ENCODE assay signal across 13 mouse cellular contexts in genomic region chr11:4228463-4228862, GRCm38 (mm10). TPM values are rescaled to one million over a fixed set of nuclear protein-coding genes. Genes with fewer than 3 reads are reported as not detected.
DNase-seq lines count a peak whose midpoint lies in the region; ATAC-seq and TF ChIP-seq lines count a peak whose summit lies in the region.
"Had no signal": no experiment of that assay in that cellular context is flagged by ENCODE, and none has a peak within 500 bp of the region (broad histone marks: within the 10 kb centered on the region; RNA-seq: fewer than 3 reads in every experiment).

No protein-coding gene starts in this region.

- 0 out of 2 replicates have a peak, but pooled peaks have one; percentile 59 for ATAC-seq in hindbrain, embryonic 15.5 days (ENCODE audit: low FRiP score, low read depth)
- no peak for ATAC-seq in hindbrain, embryonic 12.5 days (ENCODE audit: low FRiP score)
- no peak for ATAC-seq in megakaryocyte-erythroid progenitor cell, adult 5-6 weeks (replicated peaks; ENCODE audit: low FRiP score, low TSS enrichment, poor library complexity, severe bottlenecking)
- ATAC-seq: midbrain, embryonic 16.5 days had no signal

- WGBS in hindbrain, embryonic 15.5 days = 41% methylated on average over 8 of the region's 8 CpGs
- 45% methylated on average over 8 of the region's 8 CpGs for WGBS in hindbrain, embryonic 12.5 days

- H3ac ChIP-seq in C2C12 (ENCODE audit: control insufficient read depth, insufficient read length, low read depth) = no peak overlapping the region

- no peaks in the 10 kb centered on the region for H3K27me3 ChIP-seq in hindbrain, embryonic 15.5 days
- no peaks in the 10 kb centered on the region for H3K27me3 ChIP-seq in hindbrain, embryonic 12.5 days
- H3K27me3 ChIP-seq in C2C12 (ENCODE audit: control insufficient read depth, insufficient read depth, insufficient read length) = no peaks in the 10 kb centered on the region
- H3K27me3 ChIP-seq: embryonic facial prominence, embryonic 12.5 days had no signal

- no peak overlapping the region for H3K4me2 ChIP-seq in hindbrain, embryonic 15.5 days
- H3K4me2 ChIP-seq in hindbrain, embryonic 12.5 days (replicated peaks) = no peak overlapping the region
- H3K4me2 ChIP-seq: embryonic facial prominence, embryonic 12.5 days had no signal

- no peaks in the 10 kb centered on the region for H3K79me3 ChIP-seq in C2C12 (ENCODE audit: low read depth)

- no peak overlapping the region for H3K4me3 ChIP-seq in hindbrain, embryonic 15.5 days
- H3K4me3 ChIP-seq in hindbrain, embryonic 12.5 days = no peak overlapping the region
- no peak overlapping the region for H3K4me3 ChIP-seq in C2C12 (ENCODE audit: insufficient read depth, poor library complexity, severe bottlenecking)
- H3K4me3 ChIP-seq: embryonic facial prominence, embryonic 12.5 days had no signal

- H3K27ac ChIP-seq in hindbrain, embryonic 15.5 days (replicated peaks) = no peak overlapping the region
- no peak overlapping the region for H3K27ac ChIP-seq in hindbrain, embryonic 12.5 days
- H3K27ac ChIP-seq: embryonic facial prominence, embryonic 12.5 days had no signal

- intact Hi-C loops in left cerebral cortex, postnatal 36 days (cut with DNase I) = no loop called here

- no peaks in the 10 kb centered on the region for H3K4me1 ChIP-seq in hindbrain, embryonic 15.5 days (replicated peaks)
- no peaks in the 10 kb centered on the region for H3K4me1 ChIP-seq in hindbrain, embryonic 12.5 days
- H3K4me1 ChIP-seq: embryonic facial prominence, embryonic 12.5 days had no signal

- H3K9me3 ChIP-seq in hindbrain, embryonic 15.5 days = no peaks in the 10 kb centered on the region
- no peaks in the 10 kb centered on the region for H3K9me3 ChIP-seq in hindbrain, embryonic 12.5 days (replicated peaks)
- H3K9me3 ChIP-seq: embryonic facial prominence, embryonic 12.5 days had no signal

- H3K9ac ChIP-seq in hindbrain, embryonic 15.5 days = no peak overlapping the region
- H3K9ac ChIP-seq in hindbrain, embryonic 12.5 days = no peak overlapping the region
- H3K9ac ChIP-seq: embryonic facial prominence, embryonic 12.5 days had no signal

- TF ChIP-seq CTCF in C2C12 (IDR thresholded peaks at IDR 0.05; ENCODE audit: control insufficient read depth, insufficient read depth, insufficient read length) = no peak

- H3K79me2 ChIP-seq in C2C12 (ENCODE audit: control insufficient read depth, insufficient read depth) = no peaks in the 10 kb centered on the region

- no peaks in the 10 kb centered on the region for H3K36me3 ChIP-seq in hindbrain, embryonic 15.5 days
- H3K36me3 ChIP-seq in hindbrain, embryonic 12.5 days = no peaks in the 10 kb centered on the region
- H3K36me3 ChIP-seq in C2C12 (ENCODE audit: control insufficient read depth, insufficient read depth) = no peaks in the 10 kb centered on the region
- H3K36me3 ChIP-seq: embryonic facial prominence, embryonic 12.5 days had no signal

- peak; percentile 79 for DNase-seq in adrenal gland, postnatal 14 days
- DNase-seq in cerebellum, postnatal 25 days = peak; percentile 88 to 89
- DNase-seq in MN1 (ENCODE audit: low spot score) = no peak
- no peak for DNase-seq in left cerebral cortex, postnatal 36 days (ENCODE audit: low spot score in 2 of 2)
- DNase-seq: kidney, adult 18-20 months; layer of hippocampus, postnatal 36 days had no signal

TF ChIP-seq in C2C12, 6 proteins besides CTCF, POLR2A, EP300 and RAD21:
- TF ChIP-seq USF1 (IDR thresholded peaks at IDR 0.05; ENCODE audit: low read depth) (peak; percentile 10), MYOD1 (IDR thresholded peaks at IDR 0.05; ENCODE audit: control insufficient read depth, insufficient read length, low read depth) (no peak), CEBPB (IDR thresholded peaks at IDR 0.05; ENCODE audit: low read depth) (no peak)

RNA-seq across cellular contexts. Expression of gene Osm, which starts 7.8 kb away (rescaled TPM):
- not detected in 2 replicates for polyA plus RNA-seq in hindbrain, embryonic 15.5 days (2015; fragmentation: Nextera tagmentation; extraction: Ambion mirVana)
- not detected in 2 replicates for polyA plus RNA-seq in hindbrain, embryonic 12.5 days (2016; fragmentation: Nextera tagmentation; extraction: Ambion mirVana)
- polyA plus RNA-seq in C2C12 (2012; fragmentation: generic; extraction: Trizol) = not detected
- total RNA-seq in adrenal gland, postnatal 14 days (2021) = 0.41 TPM in 1 of 2 replicates, not detected in the other
- 3.3 and 5.6 TPM in 2 replicates for total RNA-seq in megakaryocyte-erythroid progenitor cell, adult 5-6 weeks (2014; fragmentation: Nextera tagmentation)
- total RNA-seq in megakaryocyte-erythroid progenitor cell, adult 5-6 weeks (2017) = 5.3 and 7.2 TPM in 2 replicates
- total RNA-seq in left cerebral cortex, postnatal 36 days (2021) = not detected
- total RNA-seq: layer of hippocampus, postnatal 36 days had no signal
- polyA plus RNA-seq: embryonic facial prominence, embryonic 12.5 days had no signal

RNA-seq across cellular contexts. Expression of gene Castor1, which starts 10.4 kb away (rescaled TPM):
- polyA plus RNA-seq in hindbrain, embryonic 15.5 days (2015; fragmentation: Nextera tagmentation; extraction: Ambion mirVana) = 4.6 and 5.3 TPM in 2 replicates
- 3.1 and 3.6 TPM in 2 replicates for polyA plus RNA-seq in hindbrain, embryonic 12.5 days (2016; fragmentation: Nextera tagmentation; extraction: Ambion mirVana)
- 1.5 TPM for polyA plus RNA-seq in C2C12 (2012; fragmentation: generic; extraction: Trizol)
- 6.1 and 8.5 TPM in 2 replicates for total RNA-seq in adrenal gland, postnatal 14 days (2021)
- 1.2 TPM in 1 of 2 replicates, not detected in the other for total RNA-seq in megakaryocyte-erythroid progenitor cell, adult 5-6 weeks (2014; fragmentation: Nextera tagmentation)
- 0.15 TPM in 1 of 2 replicates, not detected in the other for total RNA-seq in megakaryocyte-erythroid progenitor cell, adult 5-6 weeks (2017)
- 1 to 10 TPM; 4.3 to 5.3 TPM for total RNA-seq in left cerebral cortex, postnatal 36 days (2021)

RNA-seq across cellular contexts. Expression of gene Lif, which starts 28.9 kb away (rescaled TPM):
- 0.08 TPM in 1 of 2 replicates, not detected in the other for polyA plus RNA-seq in hindbrain, embryonic 15.5 days (2015; fragmentation: Nextera tagmentation; extraction: Ambion mirVana)
- polyA plus RNA-seq in hindbrain, embryonic 12.5 days (2016; fragmentation: Nextera tagmentation; extraction: Ambion mirVana) = not detected in 2 replicates
- 1.0 TPM for polyA plus RNA-seq in C2C12 (2012; fragmentation: generic; extraction: Trizol)
- 0.44 and 0.90 TPM in 2 replicates for total RNA-seq in adrenal gland, postnatal 14 days (2021)
- not detected in 2 replicates for total RNA-seq in megakaryocyte-erythroid progenitor cell, adult 5-6 weeks (2014; fragmentation: Nextera tagmentation)
- 0.30 and 0.33 TPM in 2 replicates for total RNA-seq in megakaryocyte-erythroid progenitor cell, adult 5-6 weeks (2017)
- under 1 TPM; 0.48 to 0.79 TPM for total RNA-seq in left cerebral cortex, postnatal 36 days (2021)
- polyA plus RNA-seq: liver, embryonic 16.5 days had no signal

RNA-seq across cellular contexts. Expression of gene Tbc1d10a, which starts 41.9 kb away (rescaled TPM):
- 36.3 and 38.1 TPM in 2 replicates for polyA plus RNA-seq in hindbrain, embryonic 15.5 days (2015; fragmentation: Nextera tagmentation; extraction: Ambion mirVana)
- polyA plus RNA-seq in hindbrain, embryonic 12.5 days (2016; fragmentation: Nextera tagmentation; extraction: Ambion mirVana) = 28.5 and 29.2 TPM in 2 replicates
- 22.4 TPM for polyA plus RNA-seq in C2C12 (2012; fragmentation: generic; extraction: Trizol)
- total RNA-seq in adrenal gland, postnatal 14 days (2021) = 15.6 and 18.2 TPM in 2 replicates
- total RNA-seq in megakaryocyte-erythroid progenitor cell, adult 5-6 weeks (2014; fragmentation: Nextera tagmentation) = 5.9 and 8.0 TPM in 2 replicates
- 1.8 and 2.2 TPM in 2 replicates for total RNA-seq in megakaryocyte-erythroid progenitor cell, adult 5-6 weeks (2017)
- total RNA-seq in left cerebral cortex, postnatal 36 days (2021) = 10 to 100 TPM; 32.7 to 36.2 TPM

Comparison
In these comparisons a context has a peak if more than half of its experiments do, and no peak if none do; other contexts are left out.
1. DNase-seq: peak in adrenal gland, postnatal 14 days (single experiment) and cerebellum, postnatal 25 days (2 of 2); none in MN1 (single experiment) and left cerebral cortex, postnatal 36 days (0 of 2).